Mouse (Mus musculus) natural killer cell, adult 2 months (primary cell): ENCODE results near the gene Hist1h4c.
"Not testable (repeated sequence)": the region's sequence is repeated elsewhere in the genome, so short reads cannot be mapped to it uniquely, and the experiment has no call there.

Source experiments
- DNase-seq, 2 experiments: peaks; one replicate each; pipeline ENCODE4 v3.0.0; 2022; ENCODE audit warnings: low spot score in 2 of 2

Gene Hist1h4c

DNA sequence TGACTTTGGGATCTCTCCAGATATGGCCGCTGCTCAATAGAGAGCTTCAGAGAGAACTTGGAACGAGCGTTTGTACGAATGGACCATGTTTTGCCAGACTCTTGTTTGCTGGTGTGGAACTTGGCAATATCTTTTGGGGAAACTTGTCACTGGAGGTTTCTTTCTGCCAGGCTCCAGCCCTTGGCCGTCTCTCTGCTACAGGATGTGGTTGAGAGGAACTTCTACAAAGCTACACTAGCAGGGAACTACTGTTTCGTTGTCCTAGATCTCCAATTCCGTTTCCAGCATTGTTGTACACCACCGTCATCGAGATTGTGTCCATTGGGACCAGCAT is 30.9 kb upstream of the Hist1h4c start:
- DNase-seq, result no peak

DNA sequence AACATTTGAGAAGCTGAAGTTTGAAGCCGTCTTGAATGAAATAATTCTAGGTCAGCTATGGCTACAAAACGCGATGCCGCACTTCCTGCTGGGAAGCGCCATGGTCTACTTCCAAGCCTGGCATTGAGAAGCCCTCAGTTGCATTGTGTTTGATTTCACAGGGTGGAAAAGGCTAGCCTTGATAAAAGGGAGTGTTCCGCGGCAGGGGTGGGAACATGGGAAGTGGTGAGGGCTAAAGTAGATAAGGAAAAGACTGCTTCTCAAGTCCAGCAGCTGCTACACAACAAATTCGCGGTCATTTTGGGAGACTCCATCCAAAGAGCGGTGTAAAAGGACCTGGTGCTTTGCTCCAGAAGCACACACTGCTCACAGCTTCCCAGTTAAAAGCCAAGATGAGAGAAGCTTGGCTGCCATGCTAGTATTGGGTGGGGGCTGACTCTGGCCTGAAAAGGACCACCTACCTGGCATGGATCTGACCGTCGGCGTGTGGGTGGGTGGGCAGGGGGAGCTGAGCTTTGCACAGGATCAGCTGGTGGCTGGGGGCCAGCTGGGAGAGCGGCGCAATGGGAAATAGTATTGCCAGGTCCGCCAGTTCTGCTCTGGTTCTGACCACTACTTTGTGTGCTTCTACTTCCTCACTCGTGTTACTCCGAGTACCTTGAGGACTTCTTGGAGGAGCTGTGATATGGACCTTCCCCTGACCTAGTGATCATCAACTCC is 30.4 kb upstream of the Hist1h4c start:
- no peak for DNase-seq

DNA sequence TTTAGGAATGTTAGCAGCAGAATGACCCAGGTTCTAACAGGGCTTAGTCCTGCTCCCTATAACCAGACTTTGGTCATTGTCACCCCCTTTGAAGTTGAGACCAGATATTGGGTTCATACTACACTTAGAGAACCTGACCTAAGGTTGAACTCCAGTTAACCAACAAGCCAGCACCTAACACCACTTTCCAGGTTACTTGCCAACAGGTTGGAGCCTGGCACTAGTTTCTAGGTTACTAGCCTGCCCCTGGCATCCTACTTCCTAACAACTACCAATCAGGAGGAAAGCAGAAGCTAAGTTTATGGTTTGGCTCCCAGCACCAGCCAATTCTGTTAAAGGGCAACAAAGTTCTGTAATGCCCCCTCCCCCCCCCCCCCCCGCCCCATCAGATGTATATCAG is 27.0 kb upstream of the Hist1h4c start:
- DNase-seq, result no peak

DNA sequence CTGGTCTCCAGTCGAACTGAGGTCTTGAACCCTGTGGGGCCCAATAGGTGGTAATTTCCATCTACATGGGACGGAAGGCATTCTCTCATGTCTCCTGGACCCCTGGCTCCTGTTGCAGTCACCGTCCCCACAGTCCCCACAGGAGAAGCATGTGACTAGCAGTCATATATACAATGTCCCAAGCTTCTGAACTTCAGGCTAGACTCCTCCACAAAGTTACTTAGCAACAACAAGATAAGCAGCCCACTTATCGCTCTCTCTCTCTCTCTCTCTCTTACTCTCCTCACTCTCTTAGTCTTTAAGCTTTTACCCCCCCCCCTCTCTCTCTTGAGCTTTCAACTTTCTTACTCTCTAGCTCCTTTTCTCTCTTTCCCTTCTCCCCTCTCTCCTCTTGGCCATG is 26.0 kb upstream of the Hist1h4c start:
- DNase-seq, result no peak

DNA sequence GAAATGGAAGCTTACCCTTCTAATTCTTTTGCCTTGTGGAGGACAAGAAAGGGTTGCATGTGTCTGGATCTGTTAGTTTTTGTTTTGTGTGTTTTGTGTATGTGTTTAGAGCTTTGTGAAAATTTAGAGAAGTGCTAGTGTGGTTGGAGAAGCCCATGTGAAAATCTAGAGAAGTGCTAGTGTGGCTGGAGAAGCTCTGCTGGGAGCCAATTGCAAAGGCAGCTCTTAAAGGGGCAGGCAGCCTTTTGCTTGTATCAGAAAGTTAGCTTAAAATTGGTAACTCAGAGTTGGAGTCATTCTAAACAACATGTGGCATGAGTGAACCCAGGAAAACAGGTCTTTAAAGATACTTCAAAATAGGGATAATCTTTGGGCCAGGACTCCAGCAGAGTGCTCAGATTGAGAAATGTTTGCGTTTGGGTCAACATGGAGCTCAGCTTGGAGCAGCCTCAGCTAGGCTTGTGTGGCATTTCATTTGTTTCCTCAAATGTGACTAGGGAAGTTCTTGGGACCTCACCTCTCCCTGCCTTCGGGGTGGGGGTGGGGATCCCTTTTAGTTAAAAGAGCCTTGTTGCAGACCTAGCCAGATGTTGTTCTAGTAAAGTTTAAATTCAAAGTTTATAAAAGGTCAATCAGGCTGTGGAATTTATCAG is 19.5 kb upstream of the Hist1h4c start:
- not testable (repeated sequence) for DNase-seq

DNA sequence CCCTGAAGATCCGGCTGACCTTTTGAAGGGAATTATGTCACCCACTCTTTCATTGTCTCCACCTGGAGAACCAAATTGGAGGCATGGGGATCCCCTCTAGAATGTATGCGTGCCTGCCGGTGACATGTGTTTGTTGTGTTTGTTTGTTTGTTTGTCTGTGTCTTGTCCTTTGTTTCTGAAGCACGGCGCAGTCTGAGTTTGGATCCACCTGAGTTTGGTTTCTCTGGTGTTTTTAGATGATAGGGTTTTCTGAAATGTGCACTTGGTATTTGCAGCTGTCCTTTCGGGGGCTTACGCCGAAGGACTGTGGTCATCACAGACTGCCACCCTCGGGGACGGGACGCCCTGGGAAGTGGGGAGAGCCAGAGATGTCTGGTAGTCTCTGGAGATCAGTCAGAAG is 18.9 kb upstream of the Hist1h4c start:
- DNase-seq, result no peak

DNA sequence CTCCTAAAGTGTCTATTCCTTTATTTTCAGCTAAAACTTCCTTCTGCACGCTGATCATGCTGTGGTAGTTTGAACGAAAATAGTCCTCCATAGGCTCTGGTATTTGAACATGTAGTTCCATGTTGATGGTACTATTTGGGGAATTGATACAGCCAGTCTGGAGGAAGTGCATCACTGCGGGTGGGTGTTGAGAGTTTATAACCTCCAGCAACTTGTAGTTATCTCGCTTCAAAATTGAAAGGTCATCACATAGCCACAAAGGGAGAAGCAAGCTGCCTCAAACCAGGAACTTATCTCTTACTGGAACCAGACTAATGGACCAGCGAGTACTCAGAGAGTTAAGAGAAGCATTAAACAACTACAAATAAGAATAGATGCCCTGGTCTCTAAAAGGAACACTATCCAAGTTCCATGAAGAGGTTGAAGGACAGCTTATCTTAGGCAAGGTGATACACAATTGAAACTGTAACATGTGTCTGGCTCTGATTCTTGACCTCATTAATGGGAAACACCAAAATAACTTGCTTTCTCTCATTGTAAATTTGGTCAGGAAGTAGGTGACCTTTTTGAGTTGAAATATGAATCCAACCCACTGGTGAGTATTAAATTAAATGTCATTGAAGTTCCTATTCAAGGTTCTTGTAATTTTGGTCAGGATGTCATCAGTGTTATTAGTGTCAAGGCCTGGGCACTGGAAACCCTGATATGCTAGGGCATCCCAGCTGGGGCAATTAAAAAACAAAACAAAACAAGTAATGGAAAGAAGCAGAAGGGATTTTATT is 18.2 kb upstream of the Hist1h4c start:
- no peak for DNase-seq

DNA sequence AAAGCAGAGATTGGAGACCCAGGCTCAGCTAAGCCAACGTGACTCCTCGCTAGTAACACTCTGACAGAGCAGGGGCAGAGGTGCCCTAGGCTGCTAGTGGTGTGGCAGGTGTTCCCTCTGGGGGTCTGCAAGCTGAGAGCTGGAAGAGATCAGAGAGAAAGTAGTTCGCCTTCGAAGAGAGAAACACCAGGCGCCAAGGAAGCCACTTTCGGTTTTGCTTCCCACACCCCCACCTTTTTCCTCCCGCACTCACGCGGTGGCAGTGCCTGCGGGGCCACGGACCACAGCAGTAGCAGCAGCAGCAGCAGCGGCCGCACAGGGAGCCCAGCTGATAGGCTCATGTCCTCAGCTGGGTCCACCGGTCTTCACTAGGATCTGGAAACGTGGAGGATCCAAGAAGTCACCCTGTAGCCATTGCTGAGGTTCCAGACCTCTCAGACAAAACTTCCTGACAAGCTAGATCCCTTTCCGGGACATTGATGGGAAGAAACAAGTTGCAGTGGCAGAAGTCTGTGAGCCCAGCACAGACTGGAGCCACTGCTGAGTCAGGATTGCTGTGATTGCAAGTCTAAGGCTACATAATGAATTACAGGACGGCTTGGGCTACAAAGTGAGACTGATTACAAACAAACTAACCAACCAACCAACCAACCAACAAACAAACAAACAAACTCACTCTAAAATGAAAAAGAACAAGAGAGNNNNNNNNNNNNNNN is 12.3 kb upstream of the Hist1h4c start, which contains the start of gene Hfe:
Gene Hfe (minus strand): TSS at position 481 of the 716 bp plus-strand sequence.
- DNase-seq, result peak; percentile 62 to 63

DNA sequence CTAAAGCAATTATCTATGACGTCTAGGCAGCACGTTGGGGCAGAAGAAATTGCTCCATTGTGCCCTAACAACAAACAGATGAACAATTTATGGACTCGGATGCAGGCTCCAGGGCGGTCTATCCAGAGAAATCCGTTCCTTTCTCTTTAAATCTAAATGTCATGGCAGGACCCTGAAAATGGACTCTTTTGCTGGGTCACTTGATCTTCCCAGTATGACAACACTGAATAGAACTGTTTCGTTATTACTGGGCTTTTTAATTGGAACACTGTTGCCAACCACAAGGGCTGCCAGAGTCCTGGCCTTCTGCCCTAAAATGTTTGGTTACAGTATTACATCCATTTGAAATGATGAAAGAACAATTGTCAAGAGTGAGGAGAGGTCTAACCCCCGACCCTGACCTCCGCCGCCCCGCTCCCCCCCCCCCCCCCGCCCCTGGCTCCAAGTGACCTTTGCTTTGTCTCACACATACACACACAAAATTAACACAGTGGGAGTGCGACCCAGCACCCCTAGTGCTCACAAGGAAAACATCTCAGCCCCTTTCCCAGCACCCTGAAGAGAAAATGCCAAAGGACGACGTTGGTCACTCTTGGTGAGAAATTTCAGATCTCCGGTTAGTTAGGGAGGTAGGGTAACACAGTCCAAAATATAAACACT is 11.6 kb upstream of the Hist1h4c start:
- DNase-seq, result peak in 1 of 2 experiments; percentile 11

DNA sequence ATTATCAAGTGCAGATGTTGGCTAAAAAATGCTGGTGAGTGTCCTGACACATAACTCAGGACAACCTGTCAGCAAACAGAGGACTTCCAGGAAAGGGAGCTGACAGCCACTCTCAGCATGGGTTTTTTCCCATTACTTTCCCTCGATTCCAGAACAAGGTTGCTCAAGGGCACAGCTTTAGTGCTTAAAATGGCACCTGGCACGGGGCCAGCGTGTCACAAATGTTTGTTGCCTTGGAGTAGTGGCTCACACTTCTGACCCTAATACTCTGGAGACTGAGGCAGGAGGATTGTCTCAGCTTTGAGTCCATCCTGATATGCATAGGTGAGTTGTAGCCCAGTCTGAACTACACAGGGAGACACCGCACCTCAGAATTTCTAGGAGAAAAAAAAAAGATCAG is 10.4 kb upstream of the Hist1h4c start:
- no peak for DNase-seq

DNA sequence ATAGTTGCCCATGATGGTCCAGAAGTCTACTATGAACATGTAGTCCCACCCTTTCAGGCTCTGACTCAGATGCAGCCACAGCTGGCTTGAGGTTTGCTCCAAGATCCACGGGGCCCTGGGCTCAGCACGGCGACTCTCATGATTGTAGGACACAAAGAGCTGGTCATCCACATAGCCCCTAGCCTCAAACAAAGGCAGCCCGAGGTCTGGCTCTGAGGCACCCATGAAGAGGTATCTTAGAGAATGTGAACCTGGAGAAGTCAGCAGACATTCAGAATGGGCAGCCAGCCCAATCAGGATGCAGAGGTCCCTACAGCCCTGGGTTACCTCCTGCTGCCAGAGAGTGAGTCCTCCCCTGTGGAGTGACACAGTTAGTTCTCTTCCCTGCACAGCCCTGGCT is 9.8 kb upstream of the Hist1h4c start:
- DNase-seq, result no peak

DNA sequence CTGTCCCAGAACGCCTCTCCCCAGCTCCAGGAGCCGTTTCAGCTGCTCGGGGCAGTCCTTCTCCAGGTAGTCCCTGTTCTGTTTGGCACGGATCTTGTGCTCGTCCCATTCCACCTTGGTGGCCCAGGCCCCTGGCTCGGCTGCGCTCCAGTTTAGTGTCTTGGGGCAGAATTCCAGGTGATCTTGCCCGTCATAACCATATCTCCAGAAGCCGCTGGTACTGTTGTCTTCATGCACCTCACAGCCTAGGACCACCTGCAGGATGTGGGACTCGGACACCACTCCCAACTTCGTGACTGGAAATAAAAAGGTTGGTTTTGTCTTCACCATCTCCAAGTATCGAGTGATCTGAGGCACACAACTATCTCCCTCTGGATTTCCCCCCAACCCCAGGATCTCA is 8.5 kb upstream of the Hist1h4c start:
- DNase-seq, result no peak

DNA sequence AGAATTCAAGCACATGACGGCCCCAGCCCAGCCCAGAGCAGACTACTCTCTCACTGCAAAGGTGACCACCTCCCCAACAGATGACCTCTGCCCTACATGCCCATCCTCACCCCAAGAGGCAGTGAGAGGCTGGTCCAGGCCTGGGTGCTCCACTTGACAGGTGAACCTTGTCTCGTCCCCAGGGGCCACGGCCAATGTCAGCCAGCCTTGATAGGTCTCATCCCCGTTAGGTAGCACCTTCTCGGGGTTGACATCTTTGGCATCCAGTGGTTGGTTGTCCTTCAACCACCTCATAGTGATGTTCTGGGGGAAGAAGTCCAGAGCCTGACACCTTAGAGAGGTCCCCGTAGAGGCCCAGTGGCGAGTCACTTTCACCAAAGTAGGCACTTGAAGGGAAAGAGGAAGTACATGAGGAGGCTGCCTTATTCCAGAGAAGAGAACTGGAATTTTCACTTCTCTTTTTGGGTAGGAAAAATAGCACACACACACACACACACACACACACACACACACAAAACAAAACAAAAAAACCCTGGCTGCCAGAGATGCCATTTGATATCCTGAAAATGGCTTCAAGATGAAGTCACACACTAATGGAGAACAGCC is 7.6 kb upstream of the Hist1h4c start:
- no peak for DNase-seq

DNA sequence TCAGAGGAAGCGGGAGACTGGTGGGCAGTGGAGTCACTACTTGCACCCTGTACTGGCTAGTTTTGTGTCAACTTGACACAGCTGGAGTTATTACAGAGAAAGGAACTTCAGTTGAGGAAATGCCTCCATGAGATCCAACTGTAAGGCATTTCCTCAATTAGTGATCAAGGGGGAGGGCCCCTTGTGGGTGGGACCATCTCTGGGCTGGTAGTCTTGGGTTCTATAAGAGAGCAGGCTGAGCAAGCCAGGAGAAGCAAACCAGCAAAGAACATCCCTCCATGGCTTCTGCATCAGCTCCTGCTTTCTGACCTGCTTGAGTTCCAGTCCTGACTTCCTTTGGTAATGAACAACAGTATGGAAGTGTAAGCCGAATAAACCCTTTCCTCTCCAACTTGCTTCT is 4.5 kb upstream of the Hist1h4c start:
- not testable (repeated sequence) for DNase-seq

DNA sequence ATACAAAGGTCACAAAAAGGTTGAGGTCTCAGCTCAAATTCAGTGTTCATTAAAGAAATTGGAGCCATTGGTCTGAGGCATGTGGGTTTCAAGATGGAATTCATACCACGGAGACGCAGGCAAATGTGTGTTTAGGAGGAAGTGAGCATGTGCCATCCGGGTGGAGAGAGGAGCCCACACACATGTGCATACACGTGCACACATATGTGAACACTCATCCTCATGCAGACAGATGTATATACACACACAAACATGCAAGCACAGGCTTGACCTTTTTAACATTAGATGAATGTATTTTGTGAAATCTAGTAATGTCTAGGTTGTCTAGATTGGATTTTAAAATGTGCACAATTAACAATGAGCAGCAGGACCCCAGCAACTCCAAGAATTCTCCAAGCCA is 4.0 kb upstream of the Hist1h4c start:
- DNase-seq, result no peak

DNA sequence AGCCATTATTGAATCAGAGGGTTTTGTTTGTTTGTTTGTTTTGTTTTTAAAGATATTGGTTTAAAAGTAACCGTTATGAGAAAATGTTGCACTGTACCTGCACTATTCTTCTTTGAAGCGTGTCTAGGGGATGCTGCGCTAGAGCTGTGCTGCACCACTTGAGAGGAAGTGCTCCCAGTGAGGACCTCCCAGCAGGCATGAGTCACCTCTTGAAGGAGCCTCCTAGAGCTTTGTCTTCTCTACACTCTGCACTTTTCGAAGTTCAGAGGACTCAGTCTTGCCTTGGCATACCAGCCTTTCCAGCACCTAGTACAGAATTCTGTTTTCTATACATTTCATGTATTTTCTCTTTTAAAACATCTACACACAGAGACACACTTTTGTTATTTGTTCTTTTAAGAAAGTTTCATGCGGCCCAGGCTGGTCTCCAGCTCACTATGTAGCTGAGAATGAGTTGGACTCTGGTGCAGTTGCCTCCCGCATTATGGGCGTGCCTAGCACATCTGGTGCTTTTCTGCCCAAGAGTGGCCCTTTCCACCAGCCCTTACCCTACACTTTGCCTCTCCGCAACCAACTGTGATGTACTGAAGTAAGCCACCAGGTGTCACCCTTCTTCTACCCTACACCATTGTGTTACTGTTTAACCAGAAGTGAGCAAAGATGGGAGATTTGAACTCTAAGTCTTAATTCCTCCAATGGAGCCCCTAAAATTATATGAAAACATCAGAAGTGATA is 2.7 kb upstream of the Hist1h4c start:
- DNase-seq, result peak; percentile 83 to 84

DNA sequence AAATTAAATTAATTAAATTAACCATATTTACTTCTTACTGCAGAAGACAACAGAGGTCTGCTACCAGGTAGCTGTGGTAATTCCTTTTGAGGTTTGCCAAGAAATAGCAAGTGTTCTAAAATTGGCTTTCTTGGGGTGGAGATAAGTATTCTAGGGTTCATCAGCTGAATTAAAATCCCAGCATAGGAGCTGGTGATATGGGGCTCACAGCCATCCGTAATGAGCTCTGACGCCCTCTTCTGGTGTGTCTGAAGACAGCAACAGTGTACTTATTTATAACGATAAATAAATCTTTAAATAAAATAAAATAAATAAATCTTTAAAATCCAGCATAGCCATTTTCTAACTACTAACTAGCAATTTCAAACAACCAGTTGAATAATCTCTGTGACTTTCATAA is 1.5 kb upstream of the Hist1h4c start:
- no peak for DNase-seq

DNA sequence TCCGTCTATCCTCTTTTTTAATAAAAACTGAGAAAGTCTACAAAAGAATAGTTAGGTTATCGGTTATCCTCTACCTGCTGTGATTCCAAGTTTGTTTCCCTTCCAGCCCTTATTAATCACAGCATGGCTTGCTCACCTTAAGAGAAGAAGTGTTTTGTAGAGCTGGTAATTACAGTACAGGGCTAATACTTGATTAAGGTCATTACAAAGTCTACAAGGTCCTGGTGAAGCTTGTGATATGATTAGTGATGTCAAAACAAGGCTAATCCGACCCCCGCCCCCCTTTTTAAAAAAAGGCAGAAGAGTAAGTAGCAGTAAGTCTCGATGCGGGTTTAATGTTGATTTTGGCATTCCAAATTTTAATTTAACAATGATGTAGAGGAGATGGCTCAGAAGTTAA is 742 bp upstream of the Hist1h4c start:
- no peak for DNase-seq

DNA sequence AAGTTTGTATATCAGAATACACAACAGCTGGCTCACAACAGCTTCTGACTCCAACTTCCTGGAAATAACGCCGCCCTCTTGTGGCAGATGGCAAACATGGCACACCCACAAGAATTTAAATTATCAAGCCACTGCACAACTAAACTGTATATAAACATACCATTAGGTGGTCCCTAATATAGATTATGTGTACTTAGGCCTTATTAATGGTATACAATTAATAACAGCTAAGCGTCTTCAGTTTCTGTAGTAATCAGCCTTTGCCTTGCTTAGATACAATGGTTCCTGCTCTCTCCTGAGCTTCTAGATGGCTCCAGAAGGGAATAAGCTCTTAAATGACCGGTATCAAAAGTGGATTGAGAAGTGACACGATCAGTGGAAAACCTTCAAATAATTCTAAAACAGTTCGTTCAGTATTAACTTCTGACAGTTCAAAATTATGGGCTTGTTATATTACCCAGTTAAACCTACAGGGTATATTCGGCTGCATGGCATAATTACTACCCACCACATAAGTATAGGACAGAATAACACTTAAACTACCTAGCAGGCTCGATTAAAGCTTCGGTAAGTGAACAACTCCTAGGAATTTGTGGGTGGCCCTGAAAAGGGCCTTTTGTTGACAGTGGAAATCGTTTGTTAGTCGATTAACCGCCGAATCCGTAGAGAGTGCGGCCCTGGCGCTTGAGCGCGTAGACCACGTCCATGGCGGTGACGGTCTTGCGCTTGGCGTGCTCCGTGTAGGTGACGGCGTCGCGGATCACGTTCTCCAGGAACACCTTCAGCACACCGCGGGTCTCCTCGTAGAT is 559 bp downstream of the Hist1h4c start:
- peak; percentile 64 to 74 for DNase-seq

DNA sequence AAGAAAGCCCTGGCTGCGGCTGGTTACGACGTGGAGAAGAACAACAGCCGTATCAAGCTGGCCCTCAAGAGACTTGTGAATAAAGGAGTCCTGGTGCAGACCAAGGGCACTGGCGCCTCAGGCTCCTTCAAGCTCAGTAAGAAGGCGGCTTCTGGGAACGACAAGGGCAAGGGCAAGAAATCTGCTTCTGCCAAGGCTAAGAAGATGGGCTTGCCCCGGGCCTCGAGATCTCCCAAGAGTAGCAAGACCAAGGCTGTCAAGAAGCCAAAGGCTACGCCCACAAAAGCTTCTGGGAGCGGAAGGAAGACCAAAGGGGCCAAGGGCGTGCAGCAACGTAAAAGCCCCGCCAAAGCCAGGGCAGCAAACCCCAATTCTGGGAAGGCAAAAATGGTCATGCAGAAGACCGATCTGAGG is 2.2 kb downstream of the Hist1h4c start:
- DNase-seq, result no peak
